Mouse (Mus musculus) embryonic facial prominence, embryonic 15.5 days (tissue): ENCODE results near the gene Pdzph1. TPM values are rescaled to one million over a fixed set of nuclear protein-coding genes. Genes with fewer than 3 reads are reported as not detected.

Experiments used
- ATAC-seq: fragments of 200-750 bp; cut with Nextera tagmentation; 2 replicates; pipeline ENCODE4 v1.8.0; 2017; ENCODE audit warnings: low read depth, moderate TSS enrichment; ENCODE audit not compliant: insufficient number of reproducible peaks, low FRiP score, low TSS enrichment
- H3K27ac ChIP-seq: fragments of 300-500 bp; sonication (generic); replicated peaks from 2 replicates; pipeline ENCODE4 v1.5.1; 2015; ENCODE audit warnings: mild to moderate bottlenecking, inconsistent platforms
- H3K27me3 ChIP-seq: fragments of 300-500 bp; sonication (generic); 2 replicates; pipeline ENCODE4 v1.6.1; 2015; ENCODE audit warnings: inconsistent platforms
- H3K36me3 ChIP-seq: fragments of 300-500 bp; sonication (generic); 2 replicates; pipeline ENCODE4 v1.6.1; 2015; ENCODE audit warnings: mild to moderate bottlenecking, inconsistent platforms
- H3K4me1 ChIP-seq: fragments of 300-500 bp; sonication (generic); 2 replicates; pipeline ENCODE4 v1.6.1; 2015; ENCODE audit warnings: inconsistent platforms
- H3K4me2 ChIP-seq: fragments of 300-500 bp; sonication (generic); replicated peaks from 2 replicates; pipeline ENCODE4 v1.6.1; 2015; ENCODE audit warnings: mild to moderate bottlenecking, inconsistent platforms
- H3K4me3 ChIP-seq: fragments of 300-500 bp; sonication (generic); replicated peaks from 2 replicates; pipeline ENCODE4 v1.5.1; 2015; ENCODE audit warnings: mild to moderate bottlenecking, inconsistent platforms
- H3K9ac ChIP-seq: fragments of 300-500 bp; sonication (generic); 2 replicates; pipeline ENCODE4 v1.6.1; 2015; ENCODE audit warnings: inconsistent platforms
- H3K9me3 ChIP-seq: fragments of 300-500 bp; sonication (generic); replicated peaks from 2 replicates; pipeline ENCODE4 v1.6.1; 2016; ENCODE audit warnings: inconsistent platforms
- WGBS: fragments of 180-500 bp; shearing (Covaris S2); methylation state at CpG from one replicate; pipeline ENCODE4 v1.1.7; 2015; 5-methylcytosine and 5-hydroxymethylcytosine counted together
- polyA plus RNA-seq: library from polyadenylated mRNA; unstranded; fragments of >200 nt; fragmentation: Nextera tagmentation; extraction: Ambion mirVana; gene quantifications from 2 replicates; pipeline ENCODE4 v1.2.1, GENCODE M21; 2015

Pdzph1 gene
- polyA plus RNA-seq, 1 experiment from 2014 or later = not detected

DNA sequence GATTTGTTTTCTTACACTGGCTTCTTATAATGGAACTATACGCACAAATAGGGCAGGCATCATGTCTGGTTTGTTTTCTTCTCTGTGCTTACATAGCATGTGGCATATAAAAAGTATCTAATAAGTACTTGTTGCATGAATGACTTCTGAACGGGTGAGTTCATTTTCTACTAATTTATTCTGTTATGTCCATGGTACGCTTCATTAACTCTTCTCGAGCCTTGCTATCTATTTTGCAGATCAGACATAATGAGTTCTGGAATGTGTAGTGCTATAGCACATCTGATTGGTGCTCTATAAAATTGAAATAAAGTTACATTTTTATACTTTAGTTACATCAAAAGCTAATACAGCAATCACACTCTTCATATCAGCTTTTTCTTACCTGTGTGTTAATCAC lies 71.2 kb downstream of the Pdzph1 start:
- no peak overlapping the region for H3K4me3 ChIP-seq

DNA sequence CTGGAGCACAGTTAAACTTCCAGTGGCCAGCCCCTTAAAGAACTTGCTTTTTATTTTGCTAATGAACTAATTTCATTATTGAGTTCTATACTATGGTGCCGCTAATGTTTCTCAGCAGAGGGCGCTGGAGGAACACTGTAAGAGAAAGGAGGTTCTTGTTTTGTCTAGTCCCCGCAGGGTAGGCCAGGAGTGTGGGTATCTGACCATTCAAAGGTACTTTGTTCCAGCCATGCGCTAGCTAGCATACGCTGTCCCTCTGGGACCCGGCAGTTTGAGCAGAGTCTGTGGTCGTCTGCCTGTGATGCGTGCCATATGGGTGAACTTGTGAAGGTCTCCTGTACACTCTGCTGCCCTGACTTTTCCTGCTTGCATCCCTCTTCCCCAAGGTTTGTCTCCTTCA lies 72.1 kb downstream of the Pdzph1 start:
- 0 out of 2 replicates have a peak overlapping the region, but pooled peaks have one; percentile 4 for H3K4me3 ChIP-seq
- WGBS = 2% methylated on average over 8 of the region's 8 CpGs
- no peaks in the 10 kb centered on the region for H3K4me1 ChIP-seq
- H3K27ac ChIP-seq = no peak overlapping the region
- H3K36me3 ChIP-seq = no peaks in the 10 kb centered on the region
- H3K9me3 ChIP-seq = no peaks in the 10 kb centered on the region
- ATAC-seq = 0 out of 2 replicates have a peak, but pooled peaks have one; percentile 51
- no peak overlapping the region for H3K9ac ChIP-seq
- H3K4me2 ChIP-seq = peak overlapping the region; percentile 40
- no peaks in the 10 kb centered on the region for H3K27me3 ChIP-seq

More for the DNA sequence above, 71.2 kb downstream of the Pdzph1 start:
- H3K9ac ChIP-seq = no peak overlapping the region
- H3K9me3 ChIP-seq = no peaks in the 10 kb centered on the region
- H3K27me3 ChIP-seq = no peaks in the 10 kb centered on the region
- 62% methylated on average over 4 of the region's 4 CpGs for WGBS
- no peak overlapping the region for H3K4me2 ChIP-seq
- no peak for ATAC-seq
- H3K27ac ChIP-seq = no peak overlapping the region
- no peaks in the 10 kb centered on the region for H3K36me3 ChIP-seq
- H3K4me1 ChIP-seq = no peaks in the 10 kb centered on the region

DNA sequence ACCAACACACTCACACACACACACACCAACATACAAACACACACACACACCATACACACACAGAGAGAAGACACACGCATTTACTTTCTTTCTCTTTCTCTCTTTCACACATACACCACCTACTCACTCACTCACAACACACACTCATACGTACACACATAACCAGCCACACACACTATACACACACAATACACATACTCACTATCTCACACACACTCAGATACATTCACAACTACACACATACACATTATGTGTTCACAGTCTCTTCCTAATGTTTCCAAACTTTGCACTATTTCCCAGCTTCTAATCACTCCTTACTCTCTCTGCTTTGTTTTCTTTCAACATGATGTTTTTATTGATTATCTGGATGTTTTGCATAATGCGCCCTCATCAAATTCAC lies 72.6 kb downstream of the Pdzph1 start:
- H3K4me1 ChIP-seq = no peaks in the 10 kb centered on the region
- no peaks in the 10 kb centered on the region for H3K36me3 ChIP-seq
- H3K27me3 ChIP-seq = no peaks in the 10 kb centered on the region
- WGBS = 80% methylated on average over 3 of the region's 3 CpGs
- H3K9me3 ChIP-seq = no peaks in the 10 kb centered on the region
- no peak overlapping the region for H3K9ac ChIP-seq
- H3K4me2 ChIP-seq = no peak overlapping the region
- no peak overlapping the region for H3K27ac ChIP-seq
- no peak for ATAC-seq
- no peak overlapping the region for H3K4me3 ChIP-seq

DNA sequence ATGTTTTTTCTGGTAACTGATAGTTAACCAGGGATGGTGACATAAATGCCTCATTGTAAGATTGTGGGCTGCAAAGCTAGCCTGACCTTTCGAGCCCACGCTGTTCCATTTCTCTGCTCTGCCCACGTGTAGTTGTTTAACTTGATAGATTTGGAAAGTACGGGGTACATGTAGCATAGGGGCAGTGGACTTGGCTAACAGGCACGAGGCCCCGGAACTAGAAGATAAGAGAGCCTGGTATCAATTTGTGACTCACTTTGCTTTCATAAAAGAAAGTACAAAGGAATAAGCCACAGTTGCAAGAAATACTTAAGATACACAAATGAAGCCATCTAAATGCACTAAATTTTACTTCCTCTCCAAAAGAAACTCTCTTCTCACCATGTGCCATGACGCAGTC lies 79.6 kb downstream of the Pdzph1 start:
- Histone ChIP-seq H3K4me3 (no peak overlapping the region), H3K27me3 (no peaks in the 10 kb centered on the region), H3K4me2 (no peak overlapping the region), H3K4me1 (no peaks in the 10 kb centered on the region), H3K27ac (no peak overlapping the region), H3K36me3 (no peaks in the 10 kb centered on the region), H3K9ac (no peak overlapping the region), H3K9me3 (no peaks in the 10 kb centered on the region)
- ATAC-seq = no peak
- WGBS = 71% methylated on average over 7 of the region's 7 CpGs

DNA sequence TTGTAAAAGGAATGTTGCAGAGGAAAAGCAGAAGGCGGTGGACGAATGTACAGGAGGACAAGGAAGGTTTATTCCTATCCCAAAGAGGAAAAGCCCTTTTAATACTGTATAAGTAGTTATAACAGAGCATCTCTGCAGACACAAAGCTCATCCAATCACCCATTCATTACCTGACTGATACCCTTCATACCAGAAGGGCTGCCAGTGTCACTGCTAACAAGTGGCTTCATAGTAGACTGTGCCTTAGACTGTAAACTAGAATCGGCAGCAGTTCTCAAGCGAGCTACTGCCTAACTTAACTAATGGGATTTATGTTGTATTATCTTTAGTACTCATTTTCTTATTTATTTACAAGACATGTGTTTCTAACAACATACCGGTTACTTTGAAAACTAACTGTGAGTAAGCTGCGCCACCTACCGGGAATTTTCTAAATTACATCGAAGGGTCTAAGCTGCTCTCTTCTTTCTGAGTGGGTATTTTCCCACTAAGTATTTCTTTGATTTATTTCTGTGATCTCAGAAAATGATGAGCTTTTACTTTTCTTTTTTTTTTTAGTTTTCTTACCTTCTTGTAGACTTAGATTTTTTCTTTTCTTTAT lies 82.0 kb downstream of the Pdzph1 start:
- Histone ChIP-seq H3K4me3 (no peak overlapping the region), H3K9me3 (no peaks in the 10 kb centered on the region), H3K4me2 (no peak overlapping the region), H3K27ac (no peak overlapping the region), H3K36me3 (no peaks in the 10 kb centered on the region), H3K27me3 (no peaks in the 10 kb centered on the region), H3K9ac (no peak overlapping the region), H3K4me1 (no peaks in the 10 kb centered on the region)
- no peak for ATAC-seq
- 33% methylated on average over 8 of the region's 8 CpGs for WGBS

DNA sequence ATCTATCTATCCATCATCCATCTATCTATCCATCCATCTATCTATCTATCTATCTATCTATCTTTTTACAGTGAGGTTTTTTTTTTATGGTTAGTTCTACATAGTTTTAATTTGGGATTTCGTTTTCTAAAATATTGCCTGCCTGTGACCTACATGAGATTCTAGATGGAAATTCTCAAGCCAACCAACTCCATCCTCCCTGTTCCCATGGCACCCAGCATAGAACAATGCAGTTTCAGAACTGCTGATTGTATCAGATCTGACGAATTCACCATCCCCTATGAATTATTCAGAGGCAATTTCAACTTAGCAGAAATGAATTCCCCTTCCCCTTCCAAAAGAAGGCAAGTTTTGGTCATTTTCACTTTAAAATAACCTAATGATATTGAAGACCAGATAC lies 85.2 kb downstream of the Pdzph1 start:
- no peak overlapping the region for H3K9ac ChIP-seq
- no peak overlapping the region for H3K4me2 ChIP-seq
- no peaks in the 10 kb centered on the region for H3K36me3 ChIP-seq
- ATAC-seq = no peak
- WGBS = 67% methylated on average over 2 of the region's 2 CpGs
- no peaks in the 10 kb centered on the region for H3K9me3 ChIP-seq
- no peaks in the 10 kb centered on the region for H3K27me3 ChIP-seq
- no peak overlapping the region for H3K27ac ChIP-seq
- H3K4me1 ChIP-seq = no peaks in the 10 kb centered on the region
- no peak overlapping the region for H3K4me3 ChIP-seq

DNA sequence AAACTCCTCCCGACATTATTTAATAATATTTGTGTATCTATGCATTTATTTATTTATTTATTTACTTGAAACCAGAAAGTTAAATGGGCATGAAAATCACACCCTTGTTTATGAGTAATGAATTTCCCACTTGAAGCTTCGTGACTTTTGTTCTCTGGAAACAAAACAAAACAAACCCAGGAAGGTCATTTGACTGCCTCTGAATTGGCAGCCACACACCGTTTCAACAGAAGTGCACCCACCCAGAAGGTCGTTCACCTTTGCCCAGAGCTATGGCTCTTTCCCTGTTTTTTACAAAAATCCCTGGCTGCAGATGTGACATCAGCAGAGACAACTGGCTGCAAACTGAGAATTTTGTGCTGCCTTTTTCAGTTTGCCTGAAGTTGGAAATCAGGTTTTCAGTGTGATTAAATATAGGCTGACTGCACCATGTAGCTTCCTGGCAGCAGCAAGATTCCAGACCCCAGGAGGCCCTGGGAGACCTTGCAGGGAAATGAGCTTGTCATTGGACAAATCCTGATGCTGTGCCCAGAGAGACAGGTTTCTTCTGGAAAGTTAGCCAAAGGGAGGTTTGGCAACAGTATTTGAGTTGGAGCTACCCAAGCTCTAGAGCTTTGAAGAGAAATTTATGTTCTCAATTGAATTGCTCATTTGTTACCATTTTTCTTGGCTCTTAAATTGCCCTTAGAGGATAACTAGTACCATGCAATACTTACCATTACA lies 99.5 kb downstream of the Pdzph1 start:
- ATAC-seq = no peak
- Histone ChIP-seq H3K36me3 (no peaks in the 10 kb centered on the region), H3K9me3 (no peaks in the 10 kb centered on the region), H3K27ac (no peak overlapping the region), H3K9ac (no peak overlapping the region), H3K4me2 (no peak overlapping the region), H3K4me1 (no peaks in the 10 kb centered on the region), H3K4me3 (no peak overlapping the region), H3K27me3 (no peaks in the 10 kb centered on the region)
- 44% methylated on average over 4 of the region's 4 CpGs for WGBS

DNA sequence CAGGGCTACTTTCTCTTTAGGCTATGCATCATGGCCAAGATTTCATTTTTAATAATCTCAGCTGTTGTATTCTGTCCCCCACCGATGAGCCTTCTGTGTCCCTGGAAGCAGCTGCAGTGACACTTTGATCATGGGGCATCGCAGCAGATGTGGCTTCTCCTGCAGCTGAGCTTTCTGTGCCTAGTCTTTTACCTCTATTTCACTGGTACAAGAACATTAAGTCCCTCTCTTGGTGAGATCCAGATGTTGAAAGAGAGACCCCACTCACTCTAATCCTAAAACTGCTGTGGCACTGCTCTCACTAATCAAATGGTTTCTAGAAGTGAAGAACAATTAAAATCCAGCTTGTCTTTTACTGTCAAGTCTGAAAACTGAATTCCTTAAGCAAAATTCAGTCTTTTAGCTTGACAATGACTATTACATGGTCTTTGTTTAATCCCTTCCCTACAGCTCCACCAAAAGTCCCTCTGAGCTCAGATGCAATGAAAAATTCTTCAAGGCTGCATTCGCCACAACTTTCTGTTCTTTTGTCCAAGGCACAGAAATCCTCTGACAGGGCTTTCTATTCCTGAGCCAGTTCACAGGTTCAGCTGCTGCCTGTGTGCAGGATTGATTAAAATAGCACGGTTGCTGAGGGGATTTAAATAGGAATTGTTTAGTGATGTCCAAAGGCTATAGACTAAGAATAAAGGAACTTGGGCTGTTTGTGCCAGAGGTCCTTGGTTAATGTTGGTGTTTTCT lies 101.1 kb downstream of the Pdzph1 start:
- no peak overlapping the region for H3K9ac ChIP-seq
- 55% methylated on average over 4 of the region's 4 CpGs for WGBS
- no peak overlapping the region for H3K27ac ChIP-seq
- H3K36me3 ChIP-seq = no peaks in the 10 kb centered on the region
- no peaks in the 10 kb centered on the region for H3K4me1 ChIP-seq
- ATAC-seq = no peak
- no peak overlapping the region for H3K4me3 ChIP-seq
- H3K9me3 ChIP-seq = no peaks in the 10 kb centered on the region
- H3K4me2 ChIP-seq = no peak overlapping the region
- no peaks in the 10 kb centered on the region for H3K27me3 ChIP-seq

DNA sequence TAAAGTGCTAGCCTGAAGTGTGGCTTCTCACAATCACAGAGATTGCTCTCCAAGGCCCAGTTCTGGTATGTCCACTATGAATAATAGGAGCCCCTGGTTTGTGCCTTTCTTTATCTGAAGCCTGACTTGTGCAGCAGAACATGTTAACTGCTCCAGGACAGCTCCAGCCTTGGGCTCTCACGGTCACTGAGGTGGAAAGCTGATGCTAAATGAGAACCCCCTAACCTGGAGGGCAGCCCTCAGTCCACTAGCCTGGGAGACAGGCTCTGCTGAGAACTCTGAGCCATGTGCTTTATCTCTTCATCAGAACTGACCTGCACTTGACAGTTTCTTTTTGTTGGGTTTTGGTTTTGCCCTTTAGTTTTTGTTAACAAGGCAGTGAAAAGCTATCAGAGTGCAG lies 106.8 kb downstream of the Pdzph1 start:
- no peaks in the 10 kb centered on the region for H3K27me3 ChIP-seq
- WGBS = 41% methylated on average over 1 of the region's 1 CpGs
- no peak for ATAC-seq

DNA sequence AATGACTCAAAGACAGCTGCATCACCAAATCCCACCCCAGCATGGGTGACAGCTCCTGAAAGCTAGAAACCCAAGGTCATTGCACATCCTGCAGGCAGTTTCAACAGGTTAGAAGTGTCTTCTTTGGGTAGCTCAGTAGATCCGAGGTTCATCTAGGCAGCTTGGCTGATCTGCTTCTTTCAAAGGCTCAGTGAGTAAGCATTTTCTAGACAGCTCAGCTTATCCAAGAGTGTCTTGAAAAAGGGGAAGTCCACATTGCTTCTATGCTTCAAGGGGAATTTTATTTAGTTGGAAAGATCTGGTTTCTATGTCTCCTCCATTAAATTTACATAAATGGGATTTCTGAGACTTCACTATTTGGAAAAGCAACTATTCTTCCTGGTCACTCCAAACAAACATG lies 117.8 kb downstream of the Pdzph1 start:
- H3K9me3 ChIP-seq = no peaks in the 10 kb centered on the region
- H3K36me3 ChIP-seq = no peaks in the 10 kb centered on the region
- no peak for ATAC-seq
- no peak overlapping the region for H3K27ac ChIP-seq
- no peak overlapping the region for H3K9ac ChIP-seq
- 65% methylated on average over 1 of the region's 1 CpGs for WGBS
- H3K4me2 ChIP-seq = no peak overlapping the region
- H3K4me1 ChIP-seq = no peaks in the 10 kb centered on the region
- no peaks in the 10 kb centered on the region for H3K27me3 ChIP-seq
- no peak overlapping the region for H3K4me3 ChIP-seq

More for the DNA sequence above, 106.8 kb downstream of the Pdzph1 start:
- H3K36me3 ChIP-seq = no peaks in the 10 kb centered on the region
- H3K4me2 ChIP-seq = no peak overlapping the region
- H3K4me1 ChIP-seq = no peaks in the 10 kb centered on the region
- no peak overlapping the region for H3K27ac ChIP-seq
- no peak overlapping the region for H3K4me3 ChIP-seq
- no peak overlapping the region for H3K9ac ChIP-seq
- H3K9me3 ChIP-seq = no peaks in the 10 kb centered on the region

DNA sequence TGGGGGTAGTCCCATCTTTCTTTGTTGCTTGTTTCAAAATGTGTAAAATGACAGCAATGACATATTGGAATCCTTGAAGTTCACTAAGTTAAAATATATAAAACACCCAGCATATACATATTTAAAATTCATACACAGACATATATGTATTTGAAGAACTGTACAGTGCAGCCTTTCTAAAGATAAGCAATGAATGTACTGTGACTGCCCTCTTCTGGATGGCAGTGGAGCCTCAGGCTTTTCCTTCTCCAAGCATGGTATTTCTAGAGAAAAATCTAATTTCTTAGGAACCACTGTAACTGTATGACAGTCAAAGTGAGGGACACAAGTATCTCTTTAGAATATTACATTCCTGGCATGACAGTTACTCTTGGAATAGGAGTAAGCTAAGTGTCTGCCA lies 120.4 kb downstream of the Pdzph1 start:
- H3K9me3 ChIP-seq = no peaks in the 10 kb centered on the region
- no peaks in the 10 kb centered on the region for H3K27me3 ChIP-seq
- H3K4me2 ChIP-seq = no peak overlapping the region
- no peak overlapping the region for H3K27ac ChIP-seq
- no peak overlapping the region for H3K4me3 ChIP-seq
- H3K4me1 ChIP-seq = no peaks in the 10 kb centered on the region
- no peak overlapping the region for H3K9ac ChIP-seq
- ATAC-seq = no peak
- H3K36me3 ChIP-seq = no peaks in the 10 kb centered on the region
